Mouse (Mus musculus) ES-Bruce4 (cell line): Measurements from ENCODE around the gene Cdk12. TPM values are rescaled to one million over a fixed set of nuclear protein-coding genes. Genes with fewer than 3 reads are reported as not detected.

Experiments used
- H3K27ac ChIP-seq: 2 replicates; pipeline ENCODE4 v1.5.1; 2012; ENCODE audit warnings: low read length, inconsistent platforms; ENCODE audit not compliant: insufficient read depth
- H3K27me3 ChIP-seq: 2 replicates; pipeline ENCODE4 v1.6.1; 2012; ENCODE audit warnings: mild to moderate bottlenecking, low read length, inconsistent platforms; ENCODE audit not compliant: control insufficient read depth, poor library complexity, insufficient read depth, severe bottlenecking
- H3K36me3 ChIP-seq: 2 replicates; pipeline ENCODE4 v1.6.1; 2012; ENCODE audit warnings: inconsistent platforms, mild to moderate bottlenecking, low read length, moderate library complexity; ENCODE audit not compliant: control insufficient read depth, poor library complexity, insufficient read depth, severe bottlenecking
- H3K4me1 ChIP-seq: one replicate; pipeline ENCODE4 v1.8.1; 2011; ENCODE audit warnings: low read length; ENCODE audit not compliant: control insufficient read depth, insufficient read depth
- H3K4me3 ChIP-seq: 2 replicates; pipeline ENCODE4 v1.5.1; 2011; ENCODE audit warnings: low read depth, mild to moderate bottlenecking, low read length
- H3K9ac ChIP-seq: 2 replicates; pipeline ENCODE4 v1.6.1; 2012; ENCODE audit warnings: low read depth, mild to moderate bottlenecking, inconsistent platforms; ENCODE audit not compliant: poor library complexity, severe bottlenecking
- H3K9me3 ChIP-seq: replicated peaks from 2 replicates; pipeline ENCODE4 v1.6.1; 2012; ENCODE audit warnings: mild to moderate bottlenecking, low read length, inconsistent platforms; ENCODE audit not compliant: control insufficient read depth, poor library complexity, insufficient read depth, severe bottlenecking
- CTCF ChIP-seq: IDR thresholded peaks from one replicate; pipeline ENCODE4 v1.8.1; 2011; ENCODE audit warnings: low read depth, low read length
- EP300 ChIP-seq: IDR thresholded peaks from 2 replicates; pipeline ENCODE4 v1.6.1; 2011; ENCODE audit warnings: low read depth, low read length; ENCODE audit not compliant: insufficient read depth
- POLR2A ChIP-seq: IDR thresholded peaks from one replicate; pipeline ENCODE4 v1.8.1; 2011; ENCODE audit warnings: low read length; ENCODE audit not compliant: insufficient read depth
- polyA plus RNA-seq: library from polyadenylated mRNA; stranded (reverse); fragments of >200 nt; gene quantifications from 2 replicates; pipeline ENCODE4 v1.2.4, GENCODE M21; 2011; ENCODE audit warnings: low read depth; ENCODE audit not compliant: missing spikeins, insufficient read depth, insufficient read length

The Cdk12 gene
- polyA plus RNA-seq, 1 experiment, result 52.5 TPM

- Histone ChIP-seq H3K27me3 (no peaks in the 10 kb centered on the region; the same call in 1 of the 2 replicates), H3K4me1 (no peaks in the 10 kb centered on the region), H3K9ac (no peak overlapping the region), H3K9me3 (no peaks in the 10 kb centered on the region), H3K27ac (no peak overlapping the region), H3K4me3 (no peak overlapping the region), H3K36me3 (no peaks in the 10 kb centered on the region)
- TF ChIP-seq POLR2A (no peak), EP300 (no peak)
These were observed 87.0 kb downstream of the Cdk12 start for GRCm38 (mm10) chr11:98289873-98290272.

GRCm38 (mm10) chr11:98290906-98291305 is 88.0 kb downstream of the Cdk12 start:
- Histone ChIP-seq H3K36me3 (no peaks in the 10 kb centered on the region), H3K4me3 (no peak overlapping the region), H3K9ac (no peak overlapping the region), H3K9me3 (no peaks in the 10 kb centered on the region), H3K27me3 (no peaks in the 10 kb centered on the region; the same call in 1 of the 2 replicates), H3K27ac (no peak overlapping the region), H3K4me1 (no peaks in the 10 kb centered on the region)
- TF ChIP-seq POLR2A (no peak), CTCF (no peak), EP300 (no peak)

DNA sequence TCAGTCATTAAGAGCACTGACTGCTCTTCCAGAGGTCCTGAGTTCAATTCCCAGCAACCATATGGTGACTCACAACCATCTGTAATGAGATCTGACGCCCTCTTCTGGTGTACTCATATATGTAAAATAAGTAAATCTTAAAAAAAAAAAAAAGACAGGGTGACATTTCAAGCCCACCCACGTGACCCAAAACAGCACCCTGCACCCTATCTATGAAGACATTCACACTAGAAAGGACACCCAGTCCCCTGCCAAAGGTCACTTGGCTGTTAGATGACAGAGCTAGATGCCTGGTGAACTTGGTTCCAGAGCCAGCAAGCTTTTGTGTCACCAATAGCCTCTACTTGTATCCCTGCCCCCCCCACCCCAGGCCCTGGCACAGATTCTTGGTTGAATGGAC is 90.2 kb downstream of the Cdk12 start:
- no peak overlapping the region for H3K27ac ChIP-seq
- no peaks in the 10 kb centered on the region for H3K4me1 ChIP-seq
- no peaks in the 10 kb centered on the region; the same call in 1 of the 2 replicates for H3K27me3 ChIP-seq
- no peaks in the 10 kb centered on the region for H3K9me3 ChIP-seq
- no peak overlapping the region for H3K4me3 ChIP-seq
- no peak overlapping the region for H3K9ac ChIP-seq
- H3K36me3 ChIP-seq, result no peaks in the 10 kb centered on the region
- TF ChIP-seq EP300, result no peak
- TF ChIP-seq POLR2A, result no peak
- no peak for TF ChIP-seq CTCF

- H3K4me3 ChIP-seq, result peak overlapping the region; percentile 80
- peak overlapping the region; percentile 84 for H3K9ac ChIP-seq
- no peaks in the 10 kb centered on the region for H3K9me3 ChIP-seq
- H3K27me3 ChIP-seq, result no peaks in the 10 kb centered on the region
- H3K36me3 ChIP-seq, result no peaks in the 10 kb centered on the region
- H3K27ac ChIP-seq, result no peak overlapping the region
- TF ChIP-seq EP300 (no peak), CTCF (no peak)
- peaks cover 2% of the 10 kb centered on the region for H3K4me1 ChIP-seq
These were observed 91.5 kb downstream of the Cdk12 start for GRCm38 (mm10) chr11:98294188-98295012.

GRCm38 (mm10) chr11:98295013-98295585 is 92.2 kb downstream of the Cdk12 start:
- Histone ChIP-seq H3K9me3 (no peaks in the 10 kb centered on the region), H3K4me3 (peak overlapping the region; percentile 80), H3K36me3 (no peaks in the 10 kb centered on the region), H3K4me1 (peaks cover 2% of the 10 kb centered on the region), H3K27me3 (no peaks in the 10 kb centered on the region), H3K27ac (no peak overlapping the region), H3K9ac (peak overlapping the region; percentile 84)
- TF ChIP-seq POLR2A (no peak), CTCF (no peak)

DNA sequence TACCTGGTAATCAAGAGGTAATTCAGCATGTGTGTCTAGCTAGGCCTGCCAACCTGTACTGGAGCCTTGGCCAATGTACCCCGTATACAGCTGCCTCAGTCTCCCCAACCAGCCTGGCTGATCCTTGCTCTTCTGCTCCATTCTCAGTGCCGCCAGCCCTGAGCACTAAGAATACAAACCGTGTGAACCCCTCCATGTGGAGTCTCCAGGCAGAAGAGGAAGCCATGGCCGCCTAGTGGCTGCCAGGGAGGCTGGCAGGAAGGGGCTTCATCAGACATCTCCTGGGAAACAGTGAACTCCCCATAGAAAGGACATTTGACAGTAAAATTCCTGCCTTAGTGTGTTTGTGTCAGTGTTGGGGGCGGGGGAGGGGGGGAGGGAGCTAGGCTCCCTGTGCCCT is 93.4 kb downstream of the Cdk12 start:
- no peak for TF ChIP-seq POLR2A
- TF ChIP-seq EP300, result no peak
- TF ChIP-seq CTCF, result peak; percentile 33
- no peaks in the 10 kb centered on the region for H3K36me3 ChIP-seq
- H3K27me3 ChIP-seq, result no peaks in the 10 kb centered on the region
- no peak overlapping the region for H3K9ac ChIP-seq
- H3K27ac ChIP-seq, result no peak overlapping the region
- H3K4me3 ChIP-seq, result no peak overlapping the region
- H3K4me1 ChIP-seq, result peaks cover 2% of the 10 kb centered on the region
- no peaks in the 10 kb centered on the region for H3K9me3 ChIP-seq
